Mouse (Mus musculus) myocyte (in vitro differentiated cells): ENCODE data around the gene Prcp.

Experiments
- CEBPB ChIP-seq: IDR thresholded peaks from 2 replicates; pipeline ENCODE4 v1.6.1; 2011; ENCODE audit warnings: mild to moderate bottlenecking, moderate library complexity; ENCODE audit not compliant: poor library complexity, insufficient read depth, severe bottlenecking
- E2F4 ChIP-seq: IDR thresholded peaks from one replicate; pipeline ENCODE4 v1.6.1; 2011; ENCODE audit warnings: mild to moderate bottlenecking, control low read depth, moderate library complexity; ENCODE audit not compliant: insufficient read depth
- MAX ChIP-seq: IDR thresholded peaks from one replicate; pipeline ENCODE4 v1.6.1; 2011; ENCODE audit warnings: low read depth, mild to moderate bottlenecking, control low read depth
- MYOD1 ChIP-seq, 3 experiments: IDR thresholded peaks; one replicate each; pipeline ENCODE4 v1.6.1; 2011; ENCODE audit warnings: control low read depth in 2 of 3, low read depth in 2 of 3, mild to moderate bottlenecking in 2 of 3, moderate library complexity in 1 of 3; ENCODE audit not compliant: insufficient read length in 2 of 3, control insufficient read depth in 1 of 3
- MYOG ChIP-seq, 3 experiments: IDR thresholded peaks; one replicate each; pipeline ENCODE4 v1.6.1; 2011; ENCODE audit warnings: control low read depth in 2 of 3, low read depth in 2 of 3, mild to moderate bottlenecking in 2 of 3; ENCODE audit not compliant: insufficient read length in 2 of 3, control insufficient read depth in 1 of 3, insufficient read depth in 1 of 3
- POLR2A ChIP-seq: IDR thresholded peaks from one replicate; pipeline ENCODE4 v1.6.1; 2011; ENCODE audit warnings: low read depth, mild to moderate bottlenecking, control low read depth, moderate library complexity; ENCODE audit not compliant: insufficient read length
- POLR2AphosphoS2 ChIP-seq: IDR thresholded peaks from one replicate; pipeline ENCODE4 v1.6.1; 2011; ENCODE audit warnings: low read depth, control low read depth; ENCODE audit not compliant: insufficient read length
- REST ChIP-seq: IDR thresholded peaks from one replicate; pipeline ENCODE4 v1.6.1; 2011; ENCODE audit warnings: mild to moderate bottlenecking, control low read depth, moderate library complexity; ENCODE audit not compliant: insufficient read depth, insufficient read length
- SRF ChIP-seq: IDR thresholded peaks from one replicate; pipeline ENCODE4 v1.6.1; 2011; ENCODE audit warnings: low read depth; ENCODE audit not compliant: control insufficient read depth, insufficient read length
- TCF12 ChIP-seq: IDR thresholded peaks from one replicate; pipeline ENCODE4 v1.6.1; 2011; ENCODE audit warnings: mild to moderate bottlenecking, control low read depth; ENCODE audit not compliant: poor library complexity, insufficient read depth, severe bottlenecking
- USF1 ChIP-seq: IDR thresholded peaks from one replicate; pipeline ENCODE4 v1.6.1; 2011; ENCODE audit warnings: low read depth, mild to moderate bottlenecking, control low read depth, moderate library complexity

- TF ChIP-seq MAX (no peak), POLR2A (no peak), CEBPB (no peak), TCF12 (no peak), E2F4 (no peak), USF1 (no peak), MYOG (IDR thresholded peaks at IDR 0.05; ENCODE audit: control insufficient read depth in 1 of 3, insufficient read depth in 1 of 3, insufficient read length in 2 of 3, low read depth in 2 of 3) (no peak), MYOD1 (IDR thresholded peaks at IDR 0.05; ENCODE audit: control insufficient read depth in 1 of 3, insufficient read length in 2 of 3, low read depth in 2 of 3) (no peak), POLR2AphosphoS2 (no peak), REST (no peak), SRF (no peak)
These were observed 12.5 kb downstream of the Prcp start for GRCm38 (mm10) chr7:92886801-92887200.
